Mouse (Mus musculus) lung, adult 18-20 months (tissue): ENCODE measurements around the gene Vmn2r106.

Experiments
- DNase-seq, 2 experiments: peaks; one replicate each; pipeline ENCODE4 v3.0.0; 2022; ENCODE audit warnings: mixed read lengths in 2 of 2

Vmn2r106 gene

DNA sequence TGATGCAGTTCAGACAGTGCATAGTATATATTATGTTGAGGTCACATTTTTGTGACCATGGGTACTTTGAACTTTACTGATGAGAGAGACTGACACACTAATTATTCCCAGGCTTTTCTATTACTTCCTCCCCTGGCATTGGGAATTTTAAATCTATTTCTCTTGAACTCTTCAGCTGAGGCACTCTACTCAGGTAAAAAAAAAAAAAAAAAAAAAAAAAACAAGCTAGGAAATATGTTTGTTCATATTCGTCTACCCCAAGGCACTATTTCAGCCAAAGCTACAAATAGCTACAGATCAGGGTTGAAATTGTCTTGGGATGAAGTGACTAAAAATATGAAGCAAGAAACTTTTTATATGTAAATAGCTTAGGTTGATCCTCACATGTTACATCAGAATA lies at the start of gene Vmn2r106:
Gene Vmn2r106, minus strand, starts transcription at position 101 of the 400 bp plus-strand sequence.
- no peak for DNase-seq

DNA sequence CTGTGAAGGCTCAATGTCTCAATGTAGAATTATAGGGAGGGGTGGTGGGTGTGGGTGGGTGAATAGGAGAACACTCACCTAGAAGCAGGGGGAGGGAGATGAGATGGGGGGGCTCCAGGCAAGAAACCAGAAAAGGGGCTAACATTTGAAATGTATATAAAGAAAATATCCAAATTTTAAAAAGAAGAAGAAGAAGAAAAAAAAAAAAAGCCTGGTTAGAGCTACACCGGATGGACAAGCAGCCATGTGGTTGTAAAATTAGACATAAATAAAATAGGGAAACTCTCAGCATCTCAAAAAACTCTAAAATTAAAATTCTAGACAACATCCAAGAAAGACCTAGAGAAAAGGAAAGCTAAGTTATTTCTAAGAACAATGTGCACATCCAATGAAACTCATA lies 20.4 kb upstream of the Vmn2r106 start:
- DNase-seq: no peak

DNA sequence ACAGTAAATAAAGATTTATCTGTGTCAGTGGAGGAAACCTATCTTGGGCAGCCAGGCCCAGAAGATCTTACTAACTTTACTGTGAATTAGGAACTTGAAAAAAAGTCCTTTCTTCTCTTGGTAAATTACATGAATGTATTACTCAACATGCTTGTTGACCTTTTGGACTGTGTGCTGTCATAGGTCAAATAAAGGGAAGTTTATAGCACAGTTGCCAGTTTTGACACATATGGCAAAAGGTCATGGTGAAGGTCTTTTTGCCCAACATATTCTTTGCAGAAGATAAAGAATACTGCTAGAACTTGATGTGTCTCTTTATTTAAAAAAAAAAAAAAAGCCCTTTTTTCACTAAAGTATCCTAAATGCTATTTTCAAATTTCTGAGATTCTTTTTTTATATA lies 1.6 kb upstream of the Vmn2r106 start:
- no peak for DNase-seq

DNA sequence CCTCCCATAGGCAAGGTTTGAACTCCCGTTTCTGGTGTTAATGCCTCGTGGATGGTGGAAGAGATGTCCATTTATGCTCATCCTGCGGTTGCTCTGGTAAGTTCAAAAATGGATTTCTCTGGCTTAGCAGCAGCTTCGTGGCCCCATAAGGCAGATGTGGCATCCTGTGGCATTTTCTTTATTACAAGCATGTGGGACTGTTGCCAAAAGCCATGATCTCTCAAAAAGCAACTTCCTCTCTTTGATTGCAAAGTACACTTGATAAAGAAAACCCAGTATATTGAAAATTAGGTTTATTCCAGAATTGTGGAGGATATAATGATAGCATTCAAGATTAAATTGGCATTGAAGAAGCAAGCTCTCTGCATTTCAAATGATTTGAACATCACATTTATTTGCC lies 29.8 kb downstream of the Vmn2r106 start:
- DNase-seq: no peak

DNA sequence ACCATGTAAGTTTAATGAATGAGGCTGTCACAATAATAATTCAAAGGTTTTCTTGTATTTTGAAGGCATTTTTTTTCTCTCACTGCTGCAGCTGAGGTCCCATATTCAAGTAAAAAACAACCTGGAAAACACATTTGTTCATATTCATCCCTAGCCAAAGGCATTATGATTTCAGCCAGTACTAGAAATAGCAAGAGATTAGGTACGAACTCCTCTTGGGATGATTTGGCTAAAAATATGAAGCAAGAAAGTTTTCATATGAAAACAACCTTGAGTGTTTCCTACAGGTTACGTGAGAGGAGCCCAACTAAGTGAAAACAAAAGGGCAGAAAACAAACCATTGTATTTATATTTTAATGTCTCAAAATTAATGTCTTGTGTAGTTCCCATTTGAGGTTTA lies 50.4 kb downstream of the Vmn2r106 start, which contains the start of gene Vmn2r105:
Gene Vmn2r105, minus strand, starts transcription at position 101 of the 400 bp plus-strand sequence.
- no peak for DNase-seq
